Mouse (Mus musculus) forebrain, embryonic 13.5 days (tissue): Measurements from ENCODE around the gene Bivm. TPM values are rescaled to one million over a fixed set of nuclear protein-coding genes. Genes with fewer than 3 reads are reported as not detected.
A peak's percentile ranks its signal among the peaks of the same experiment; 100 is the strongest.

ENCODE experiments used
- ATAC-seq: fragments of 200-750 bp; cut with Nextera tagmentation; 2 replicates; pipeline ENCODE4 v1.8.0; 2017
- H3K27ac ChIP-seq: fragments of 300-500 bp; sonication (generic); 2 replicates; pipeline ENCODE4 v1.5.1; 2015; ENCODE audit warnings: inconsistent platforms, mild to moderate bottlenecking, moderate library complexity
- H3K27me3 ChIP-seq: fragments of 300-500 bp; sonication (generic); 2 replicates; pipeline ENCODE4 v1.6.1; 2015; ENCODE audit warnings: mild to moderate bottlenecking, inconsistent platforms
- H3K36me3 ChIP-seq: fragments of 300-500 bp; sonication (generic); 2 replicates; pipeline ENCODE4 v1.6.1; 2015; ENCODE audit warnings: mild to moderate bottlenecking, inconsistent platforms; ENCODE audit not compliant: poor library complexity, severe bottlenecking
- H3K4me1 ChIP-seq: fragments of 300-500 bp; sonication (generic); 2 replicates; pipeline ENCODE4 v1.6.1; 2015; ENCODE audit warnings: inconsistent platforms
- H3K4me2 ChIP-seq: fragments of 300-500 bp; sonication (generic); 2 replicates; pipeline ENCODE4 v1.6.1; 2015; ENCODE audit warnings: inconsistent platforms, mild to moderate bottlenecking, moderate library complexity
- H3K4me3 ChIP-seq: fragments of 300-500 bp; sonication (generic); 2 replicates; pipeline ENCODE4 v1.5.1; 2015; ENCODE audit warnings: mild to moderate bottlenecking, inconsistent platforms
- H3K9ac ChIP-seq: fragments of 300-500 bp; sonication (generic); 2 replicates; pipeline ENCODE4 v1.6.1; 2015; ENCODE audit warnings: mild to moderate bottlenecking, inconsistent platforms
- H3K9me3 ChIP-seq: fragments of 300-500 bp; sonication (generic); replicated peaks from 2 replicates; pipeline ENCODE4 v1.6.1; 2016; ENCODE audit warnings: inconsistent platforms
- WGBS: fragments of 180-500 bp; shearing (Covaris S2); methylation state at CpG from one replicate; pipeline ENCODE4 v1.1.7; 2015; 5-methylcytosine and 5-hydroxymethylcytosine counted together
- polyA plus RNA-seq: library from polyadenylated mRNA; unstranded; fragments of >200 nt; fragmentation: Nextera tagmentation; extraction: Ambion mirVana; gene quantifications from 2 replicates; pipeline ENCODE4 v1.2.1, GENCODE M21; 2015

Bivm gene
- 29.5 and 30.1 TPM in 2 replicates for polyA plus RNA-seq

- Histone ChIP-seq H3K4me2 (peak within 1 kb of the TSS; percentile 81), H3K9ac (peak within 1 kb of the TSS; percentile 91), H3K36me3 (peaks cover 19% of the 10 kb centered on the region), H3K27me3 (no peaks in the 10 kb centered on the region), H3K9me3 (no peaks in the 10 kb centered on the region), H3K27ac (peak within 1 kb of the TSS; percentile 96), H3K4me3 (peak within 1 kb of the TSS; percentile 70), H3K4me1 (peaks cover 18% of the 10 kb centered on the region)
- WGBS, result under 1% methylated on average over 39 of the region's 39 CpGs
- ATAC-seq, result peak; percentile 97
These were observed at the start of gene Bivm, which contains the start of gene Kdelc1 for GRCm38 (mm10) chr1:44118239-44119054. Gene Bivm, plus strand, starts transcription at chr1:44118957. Gene Kdelc1, minus strand, starts transcription at chr1:44118808.

DNA sequence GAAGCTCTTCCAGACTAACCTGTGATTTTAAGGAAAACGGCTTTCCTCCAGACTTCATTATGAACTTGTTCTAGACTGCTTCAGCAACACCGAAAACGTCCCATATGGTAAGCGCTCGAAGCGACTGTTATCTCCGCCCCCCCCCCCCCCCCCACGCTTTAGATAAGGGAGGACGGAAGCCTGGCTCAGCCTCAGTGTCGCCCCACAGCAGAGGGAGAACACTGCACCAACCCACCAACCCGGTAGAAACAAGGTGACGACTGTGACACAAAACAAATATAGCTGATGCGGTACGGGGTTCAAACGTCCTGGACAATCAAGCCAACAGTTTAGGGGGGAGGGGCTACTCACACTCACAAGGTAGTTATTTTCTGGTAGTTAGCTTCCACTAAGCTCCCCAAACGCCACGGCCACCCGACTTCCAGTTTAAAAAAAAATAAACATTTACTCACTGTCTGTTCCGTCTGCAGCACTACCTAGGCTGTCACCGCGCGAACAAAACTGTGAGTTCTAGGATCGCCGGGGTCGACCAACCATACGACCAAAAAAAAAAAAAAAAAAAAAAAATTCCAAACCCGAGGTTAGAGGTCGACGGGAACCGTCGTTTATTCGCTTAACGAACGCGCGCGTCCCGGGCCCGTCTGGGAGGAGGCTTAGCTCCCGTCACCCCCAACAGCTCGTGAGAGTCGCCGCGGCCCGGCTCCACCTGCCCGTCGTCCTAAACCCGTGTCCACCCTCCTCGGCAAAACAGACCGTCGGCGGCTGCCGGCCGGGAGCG lies 17.1 kb upstream of the Bivm start:
- H3K27me3 ChIP-seq, result no peaks in the 10 kb centered on the region
- H3K36me3 ChIP-seq, result peaks cover 28% of the 10 kb centered on the region
- peak overlapping the region; percentile 85 for H3K27ac ChIP-seq
- peaks cover 22% of the 10 kb centered on the region for H3K4me1 ChIP-seq
- H3K9me3 ChIP-seq, result no peaks in the 10 kb centered on the region
- H3K9ac ChIP-seq, result peak overlapping the region; percentile 79
- H3K4me2 ChIP-seq, result peak overlapping the region; percentile 64
- ATAC-seq, result peak; percentile 80
- WGBS, result under 1% methylated on average over 55 of the region's 55 CpGs
- peak overlapping the region; percentile 65 for H3K4me3 ChIP-seq

- ATAC-seq, result peak; percentile 98
- peak within 1 kb of the TSS; percentile 79 for H3K9ac ChIP-seq
- peak within 1 kb of the TSS; percentile 65 for H3K4me3 ChIP-seq
- peaks cover 23% of the 10 kb centered on the region for H3K36me3 ChIP-seq
- under 1% methylated on average over 55 of the region's 55 CpGs for WGBS
- H3K4me1 ChIP-seq, result peaks cover 22% of the 10 kb centered on the region
- peak within 1 kb of the TSS; percentile 64 for H3K4me2 ChIP-seq
- H3K9me3 ChIP-seq, result no peaks in the 10 kb centered on the region
- H3K27me3 ChIP-seq, result no peaks in the 10 kb centered on the region
- peak within 1 kb of the TSS; percentile 85 for H3K27ac ChIP-seq
These were observed 16.5 kb upstream of the Bivm start, which contains the start of gene Tex30 for GRCm38 (mm10) chr1:44102259-44102717. Gene Tex30, minus strand, starts transcription at chr1:44102441.

DNA sequence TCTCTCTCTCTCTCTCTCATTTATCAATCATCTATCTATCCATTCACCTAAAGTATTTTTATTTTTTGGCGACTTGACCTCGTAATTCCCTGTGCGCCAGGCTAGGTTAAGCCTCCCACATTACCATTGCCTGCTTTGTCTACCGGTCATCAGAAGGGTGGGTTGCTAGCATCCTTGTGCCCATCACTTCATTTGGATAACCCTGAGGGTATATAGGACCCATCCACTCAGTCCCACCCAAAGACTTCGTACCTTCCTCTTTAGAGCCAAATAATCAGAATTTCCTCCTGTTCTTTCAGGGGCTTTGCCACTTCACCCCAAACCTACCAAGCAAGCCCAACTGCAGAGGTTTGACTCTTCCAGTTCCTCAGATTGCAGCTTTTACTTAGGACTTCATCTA lies 15.8 kb upstream of the Bivm start:
- Histone ChIP-seq H3K4me2 (peak overlapping the region; percentile 64), H3K36me3 (peaks cover 23% of the 10 kb centered on the region), H3K27ac (no peak overlapping the region), H3K9ac (peak overlapping the region; percentile 79; the same call in 1 of the 2 replicates), H3K27me3 (no peaks in the 10 kb centered on the region), H3K4me3 (peak overlapping the region; percentile 65), H3K9me3 (no peaks in the 10 kb centered on the region), H3K4me1 (peaks cover 22% of the 10 kb centered on the region)
- 12% methylated on average over 5 of the region's 5 CpGs for WGBS
- ATAC-seq, result no peak

- Histone ChIP-seq H3K27ac (no peak overlapping the region), H3K4me2 (peak overlapping the region; percentile 54), H3K4me3 (peak overlapping the region; percentile 70), H3K9ac (peak overlapping the region; percentile 45), H3K27me3 (no peaks in the 10 kb centered on the region), H3K36me3 (peaks cover 24% of the 10 kb centered on the region), H3K4me1 (peaks cover 18% of the 10 kb centered on the region), H3K9me3 (no peaks in the 10 kb centered on the region)
- no peak for ATAC-seq
These were observed 1.2 kb upstream of the Bivm start for GRCm38 (mm10) chr1:44117571-44117970.

DNA sequence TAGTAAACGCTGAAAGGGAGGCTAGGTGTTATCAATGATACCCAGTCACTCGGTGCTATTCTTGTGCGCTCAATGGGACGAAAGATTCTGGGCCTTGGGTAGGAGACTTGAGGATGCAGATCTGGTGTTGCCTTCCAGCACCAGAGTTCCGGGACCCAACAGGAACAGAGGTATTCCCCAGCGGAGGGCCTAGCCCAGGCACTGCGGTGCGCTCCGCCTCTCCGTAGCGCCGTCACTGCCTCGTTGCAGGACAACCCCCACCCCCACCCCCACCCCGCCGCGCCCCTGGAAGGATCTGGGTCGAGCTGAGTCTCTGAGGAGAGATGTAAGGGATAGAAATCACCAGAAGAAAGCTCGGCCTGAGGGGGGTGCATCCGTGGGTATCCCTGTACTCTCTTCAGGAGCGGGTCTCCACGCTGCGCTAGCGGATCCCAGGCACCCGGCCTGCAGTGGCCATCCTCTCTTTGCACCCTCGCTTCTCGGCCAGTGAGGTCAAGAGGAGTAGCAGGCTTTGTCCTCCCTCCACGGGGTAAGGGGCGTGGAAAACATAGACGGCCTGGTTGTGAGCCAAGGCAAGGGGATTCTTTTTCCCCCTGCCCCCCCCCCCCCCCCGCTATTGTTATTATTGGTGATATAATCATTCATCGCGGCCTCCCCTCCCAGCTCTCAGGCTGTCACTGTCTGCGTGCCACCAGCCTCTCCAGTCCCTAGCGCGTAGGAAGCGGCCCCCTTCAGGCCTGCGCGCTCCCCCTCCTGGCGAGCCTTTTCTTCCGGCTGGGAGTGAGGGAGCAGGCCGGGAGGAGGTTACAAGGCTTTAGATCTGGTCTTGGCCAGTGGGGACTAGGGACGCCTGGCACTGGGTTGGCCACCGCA lies 680 bp downstream of the Bivm start:
- Histone ChIP-seq H3K27ac (peak overlapping the region; percentile 96), H3K4me2 (peak overlapping the region; percentile 81), H3K4me1 (peaks cover 18% of the 10 kb centered on the region), H3K9ac (peak overlapping the region; percentile 91), H3K36me3 (peaks cover 22% of the 10 kb centered on the region; the same call in 1 of the 2 replicates), H3K4me3 (peak overlapping the region; percentile 70), H3K27me3 (no peaks in the 10 kb centered on the region), H3K9me3 (no peaks in the 10 kb centered on the region)
- peak; percentile 89 for ATAC-seq
- under 1% methylated on average over 39 of the region's 43 CpGs for WGBS

- Histone ChIP-seq H3K27me3 (no peaks in the 10 kb centered on the region), H3K4me1 (peaks cover 18% of the 10 kb centered on the region), H3K27ac (peak overlapping the region; percentile 96), H3K4me3 (peak overlapping the region; percentile 70), H3K9ac (peak overlapping the region; percentile 91), H3K9me3 (no peaks in the 10 kb centered on the region), H3K4me2 (peak overlapping the region; percentile 81), H3K36me3 (peaks cover 22% of the 10 kb centered on the region; the same call in 1 of the 2 replicates)
- ATAC-seq, result peak; percentile 25
- WGBS, result 3% methylated on average over 6 of the region's 6 CpGs
These were observed 1.3 kb downstream of the Bivm start for GRCm38 (mm10) chr1:44120074-44120406.

DNA sequence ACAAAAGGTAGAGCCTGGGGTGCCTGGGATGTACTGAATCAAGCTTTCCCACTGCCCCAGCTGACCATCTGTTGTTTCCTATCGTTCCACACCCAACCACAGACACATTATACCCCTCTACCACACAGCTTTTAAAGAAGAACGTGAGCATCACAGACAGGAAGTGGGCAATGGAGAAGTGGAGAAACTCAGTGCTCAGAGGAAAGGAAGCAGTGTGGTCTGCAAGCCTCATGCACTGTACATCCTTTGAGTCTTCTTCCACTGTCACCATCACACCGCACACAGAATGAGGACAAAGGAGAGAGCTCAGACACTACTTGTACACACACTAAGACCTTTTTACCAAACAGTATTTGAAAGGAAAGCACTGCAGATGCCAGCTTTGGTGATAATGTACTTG lies 3.5 kb downstream of the Bivm start:
- H3K4me3 ChIP-seq, result no peak overlapping the region
- H3K27me3 ChIP-seq, result no peaks in the 10 kb centered on the region
- H3K9ac ChIP-seq, result no peak overlapping the region
- H3K27ac ChIP-seq, result no peak overlapping the region
- H3K9me3 ChIP-seq, result no peaks in the 10 kb centered on the region
- WGBS, result 90% methylated on average over 3 of the region's 3 CpGs
- peaks cover 18% of the 10 kb centered on the region for H3K4me1 ChIP-seq
- H3K36me3 ChIP-seq, result peaks cover 28% of the 10 kb centered on the region
- no peak for ATAC-seq
- H3K4me2 ChIP-seq, result no peak overlapping the region

DNA sequence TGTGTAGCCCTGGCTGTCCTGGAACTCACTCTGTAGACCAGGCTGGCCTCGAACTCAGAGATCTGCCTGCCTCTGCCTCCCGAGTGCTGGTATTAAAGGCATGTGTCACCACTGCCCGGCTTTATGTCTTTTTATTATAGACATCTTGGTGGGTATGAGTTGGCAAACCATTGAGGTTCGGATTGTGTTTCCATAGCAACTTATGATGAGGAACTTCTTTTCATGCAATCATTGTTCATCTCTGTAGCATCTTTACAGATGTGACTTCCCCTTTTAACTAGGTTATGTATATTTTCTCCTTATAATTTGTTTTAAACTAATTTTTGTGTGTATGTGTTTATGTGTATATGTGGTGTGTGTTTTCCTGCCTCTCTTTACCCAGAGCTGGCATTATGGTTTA lies 6.8 kb downstream of the Bivm start:
- no peaks in the 10 kb centered on the region for H3K27me3 ChIP-seq
- WGBS, result 92% methylated on average over 4 of the region's 4 CpGs
- no peak overlapping the region for H3K27ac ChIP-seq
- H3K9ac ChIP-seq, result no peak overlapping the region
- H3K4me1 ChIP-seq, result peaks cover 8% of the 10 kb centered on the region
- ATAC-seq, result no peak
- no peak overlapping the region for H3K4me2 ChIP-seq
- H3K36me3 ChIP-seq, result peaks cover 45% of the 10 kb centered on the region
- H3K9me3 ChIP-seq, result no peaks in the 10 kb centered on the region
- H3K4me3 ChIP-seq, result no peak overlapping the region

DNA sequence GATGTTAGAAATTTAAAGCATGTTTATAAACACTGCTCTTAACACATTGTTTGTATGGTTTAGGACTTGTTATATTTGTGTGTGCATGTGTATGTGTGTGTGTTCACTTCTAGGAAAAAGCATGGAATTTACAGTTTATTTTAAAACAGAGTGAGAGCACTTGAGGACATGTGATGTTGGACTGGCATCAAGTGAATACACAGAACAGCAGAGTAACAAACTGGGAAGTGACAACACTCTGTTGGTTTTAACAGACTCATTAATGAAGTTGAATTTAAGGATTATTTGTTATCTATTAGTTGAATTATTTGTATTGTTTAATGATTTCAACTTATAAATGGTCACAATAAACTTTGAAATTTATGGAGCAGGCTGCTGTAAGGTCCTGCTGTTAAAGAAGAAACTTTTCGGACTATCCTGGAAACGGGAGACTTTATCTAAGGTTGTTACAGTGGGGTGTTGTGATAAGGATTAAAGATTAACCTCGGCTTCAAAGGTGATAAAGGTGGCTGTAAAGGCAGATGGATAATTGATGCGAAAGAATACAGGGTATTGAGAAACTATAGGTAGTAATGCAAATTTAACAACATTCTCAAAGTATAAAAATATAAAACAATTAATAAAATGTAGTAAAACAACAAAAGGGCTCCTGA lies 11.3 kb downstream of the Bivm start:
- H3K4me1 ChIP-seq, result no peaks in the 10 kb centered on the region
- H3K27me3 ChIP-seq, result no peaks in the 10 kb centered on the region
- no peak overlapping the region for H3K9ac ChIP-seq
- WGBS, result 95% methylated on average over 4 of the region's 4 CpGs
- H3K27ac ChIP-seq, result no peak overlapping the region
- H3K9me3 ChIP-seq, result no peaks in the 10 kb centered on the region
- H3K4me2 ChIP-seq, result no peak overlapping the region
- peaks cover 47% of the 10 kb centered on the region for H3K36me3 ChIP-seq
- ATAC-seq, result no peak
- H3K4me3 ChIP-seq, result no peak overlapping the region

DNA sequence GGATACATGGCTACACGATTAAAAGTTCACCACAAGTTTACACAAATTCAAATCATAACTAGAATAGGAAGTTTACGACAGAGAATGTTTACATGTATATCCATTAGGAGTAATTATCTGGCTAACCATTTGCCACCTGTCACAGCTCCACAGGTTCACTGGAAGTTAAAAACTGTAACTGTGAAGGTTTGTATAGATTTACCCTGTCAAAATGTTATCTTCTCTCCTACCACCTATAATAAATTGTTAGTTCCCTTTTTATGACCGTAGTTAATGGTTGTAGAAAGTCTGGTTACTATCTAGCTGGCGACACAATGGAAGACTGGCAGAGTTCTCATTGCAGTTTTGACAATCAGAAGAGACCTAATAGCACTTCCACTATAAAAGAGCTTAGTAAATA lies 21.5 kb downstream of the Bivm start:
- Histone ChIP-seq H3K4me2 (no peak overlapping the region), H3K9ac (no peak overlapping the region), H3K9me3 (no peaks in the 10 kb centered on the region), H3K36me3 (peaks cover 62% of the 10 kb centered on the region), H3K27me3 (no peaks in the 10 kb centered on the region), H3K4me1 (no peaks in the 10 kb centered on the region), H3K27ac (no peak overlapping the region), H3K4me3 (no peak overlapping the region)
- ATAC-seq, result no peak
- 92% methylated on average over 4 of the region's 4 CpGs for WGBS
